Mouse (Mus musculus) liver, embryonic 13.5 days (tissue): ENCODE measurements around the gene Als2. TPM values are rescaled to one million over a fixed set of nuclear protein-coding genes. Genes with fewer than 3 reads are reported as not detected.

ENCODE experiments used
- ATAC-seq: fragments of 200-750 bp; cut with Nextera tagmentation; 2 replicates; pipeline ENCODE4 v1.8.0; 2017; ENCODE audit warnings: low read depth, mild to moderate bottlenecking, moderate number of reproducible peaks, moderate library complexity
- DNase-seq: peaks from one replicate; pipeline ENCODE4 v3.0.0; 2022
- H3K27ac ChIP-seq: fragments of 300-500 bp; sonication (generic); 2 replicates; pipeline ENCODE4 v1.5.1; 2015; ENCODE audit warnings: moderate library complexity, mild to moderate bottlenecking, inconsistent platforms
- H3K27me3 ChIP-seq: fragments of 300-500 bp; sonication (generic); 2 replicates; pipeline ENCODE4 v1.6.1; 2015; ENCODE audit warnings: mild to moderate bottlenecking, inconsistent platforms
- H3K36me3 ChIP-seq: fragments of 300-500 bp; sonication (generic); 2 replicates; pipeline ENCODE4 v1.6.1; 2015; ENCODE audit warnings: mild to moderate bottlenecking, inconsistent platforms
- H3K4me1 ChIP-seq: fragments of 300-500 bp; sonication (generic); replicated peaks from 2 replicates; pipeline ENCODE4 v1.6.1; 2015; ENCODE audit warnings: inconsistent platforms
- H3K4me2 ChIP-seq: fragments of 300-500 bp; sonication (generic); 2 replicates; pipeline ENCODE4 v1.6.1; 2015; ENCODE audit warnings: inconsistent platforms, mild to moderate bottlenecking, moderate library complexity
- H3K4me3 ChIP-seq: fragments of 300-500 bp; sonication (generic); replicated peaks from 2 replicates; pipeline ENCODE4 v1.5.1; 2015; ENCODE audit warnings: mild to moderate bottlenecking, inconsistent platforms
- H3K9ac ChIP-seq: fragments of 300-500 bp; sonication (generic); 2 replicates; pipeline ENCODE4 v1.6.1; 2015; ENCODE audit warnings: mild to moderate bottlenecking, inconsistent platforms
- H3K9me3 ChIP-seq: fragments of 300-500 bp; sonication (generic); replicated peaks from 2 replicates; pipeline ENCODE4 v1.6.1; 2016; ENCODE audit warnings: inconsistent platforms
- WGBS: fragments of 180-500 bp; shearing (Covaris S2); methylation state at CpG from one replicate; pipeline ENCODE4 v1.1.7; 2015; ENCODE audit not compliant: insufficient replicate concordance; 5-methylcytosine and 5-hydroxymethylcytosine counted together
- polyA plus RNA-seq: library from polyadenylated mRNA; unstranded; fragments of >200 nt; fragmentation: Nextera tagmentation; extraction: Ambion mirVana; gene quantifications from 2 replicates; pipeline ENCODE4 v1.2.1, GENCODE M21; 2015

Als2 gene
- polyA plus RNA-seq, 1 experiment from 2014 or later, result 4.5 TPM

GRCm38 (mm10) chr1:59180003-59180402 lies 57.0 kb downstream of the Als2 start:
- WGBS, result 57% methylated on average over 3 of the region's 3 CpGs
- Histone ChIP-seq H3K4me2 (no peak overlapping the region), H3K4me1 (peaks cover 18% of the 10 kb centered on the region), H3K27me3 (no peaks in the 10 kb centered on the region), H3K4me3 (no peak overlapping the region), H3K36me3 (peaks cover 47% of the 10 kb centered on the region), H3K9me3 (no peaks in the 10 kb centered on the region), H3K9ac (no peak overlapping the region), H3K27ac (no peak overlapping the region)
- DNase-seq (no peak), ATAC-seq (no peak)

- Histone ChIP-seq H3K4me3 (no peak overlapping the region), H3K27me3 (no peaks in the 10 kb centered on the region), H3K27ac (no peak overlapping the region), H3K4me2 (no peak overlapping the region), H3K9ac (no peak overlapping the region), H3K4me1 (peaks cover 17% of the 10 kb centered on the region), H3K9me3 (no peaks in the 10 kb centered on the region), H3K36me3 (peaks cover 44% of the 10 kb centered on the region)
- no peak for ATAC-seq
- no peak for DNase-seq
- 76% methylated on average over 10 of the region's 10 CpGs for WGBS
Observed at GRCm38 (mm10) chr1:59178401-59178800, 58.6 kb downstream of the Als2 start.

GRCm38 (mm10) chr1:59174514-59175373 lies 62.3 kb downstream of the Als2 start:
- 43% methylated on average over 10 of the region's 10 CpGs for WGBS
- peaks cover 36% of the 10 kb centered on the region for H3K4me1 ChIP-seq
- H3K9ac ChIP-seq, result no peak overlapping the region
- no peak overlapping the region for H3K4me3 ChIP-seq
- H3K9me3 ChIP-seq, result no peaks in the 10 kb centered on the region
- H3K36me3 ChIP-seq, result peaks cover 36% of the 10 kb centered on the region
- no peaks in the 10 kb centered on the region for H3K27me3 ChIP-seq
- H3K4me2 ChIP-seq, result no peak overlapping the region
- no peak for DNase-seq
- peak; percentile 76 for ATAC-seq
- H3K27ac ChIP-seq, result peak overlapping the region; percentile 64; the same call in 1 of the 2 replicates

- no peak for DNase-seq
- no peak overlapping the region for H3K4me3 ChIP-seq
- no peak overlapping the region; the same call in 1 of the 2 replicates for H3K27ac ChIP-seq
- no peak for ATAC-seq
- H3K9ac ChIP-seq, result no peak overlapping the region
- H3K27me3 ChIP-seq, result no peaks in the 10 kb centered on the region
- no peak overlapping the region for H3K4me2 ChIP-seq
- peaks cover 23% of the 10 kb centered on the region for H3K36me3 ChIP-seq
- no peaks in the 10 kb centered on the region for H3K9me3 ChIP-seq
- 25% methylated on average over 5 of the region's 5 CpGs for WGBS
- peaks cover 36% of the 10 kb centered on the region for H3K4me1 ChIP-seq
Observed at GRCm38 (mm10) chr1:59173023-59173422, 64.0 kb downstream of the Als2 start.

GRCm38 (mm10) chr1:59171875-59172274 lies 65.2 kb downstream of the Als2 start:
- peaks cover 36% of the 10 kb centered on the region for H3K4me1 ChIP-seq
- H3K27me3 ChIP-seq, result no peaks in the 10 kb centered on the region
- ATAC-seq (no peak), DNase-seq (no peak)
- WGBS, result 13% methylated on average over 5 of the region's 5 CpGs
- H3K4me3 ChIP-seq, result no peak overlapping the region
- H3K9ac ChIP-seq, result no peak overlapping the region
- H3K27ac ChIP-seq, result peak overlapping the region; percentile 69; the same call in 1 of the 2 replicates
- H3K9me3 ChIP-seq, result no peaks in the 10 kb centered on the region
- H3K4me2 ChIP-seq, result no peak overlapping the region
- peaks cover 25% of the 10 kb centered on the region for H3K36me3 ChIP-seq

- 66% methylated on average over 8 of the region's 8 CpGs for WGBS
- Histone ChIP-seq H3K27ac (no peak overlapping the region), H3K4me3 (no peak overlapping the region), H3K4me2 (no peak overlapping the region), H3K27me3 (no peaks in the 10 kb centered on the region), H3K4me1 (peaks cover 28% of the 10 kb centered on the region), H3K9ac (no peak overlapping the region), H3K36me3 (peaks cover 34% of the 10 kb centered on the region), H3K9me3 (no peaks in the 10 kb centered on the region)
- DNase-seq (no peak), ATAC-seq (no peak)
Observed at GRCm38 (mm10) chr1:59170290-59170689, 66.7 kb downstream of the Als2 start.

GRCm38 (mm10) chr1:59169586-59169985 lies 67.4 kb downstream of the Als2 start:
- no peak overlapping the region for H3K4me2 ChIP-seq
- no peak for ATAC-seq
- no peak for DNase-seq
- peaks cover 34% of the 10 kb centered on the region for H3K36me3 ChIP-seq
- H3K27me3 ChIP-seq, result no peaks in the 10 kb centered on the region
- no peak overlapping the region for H3K27ac ChIP-seq
- H3K4me1 ChIP-seq, result peaks cover 27% of the 10 kb centered on the region
- no peaks in the 10 kb centered on the region for H3K9me3 ChIP-seq
- no peak overlapping the region for H3K4me3 ChIP-seq
- 67% methylated on average over 6 of the region's 6 CpGs for WGBS
- no peak overlapping the region for H3K9ac ChIP-seq

- Histone ChIP-seq H3K27me3 (no peaks in the 10 kb centered on the region), H3K36me3 (peaks cover 38% of the 10 kb centered on the region)
Observed at GRCm38 (mm10) chr1:59168556-59168955, 68.5 kb downstream of the Als2 start.

GRCm38 (mm10) chr1:59167654-59168425 lies 69.2 kb downstream of the Als2 start:
- DNase-seq, result no peak
- Histone ChIP-seq H3K4me3 (no peak overlapping the region), H3K27ac (no peak overlapping the region), H3K27me3 (no peaks in the 10 kb centered on the region), H3K4me1 (peaks cover 19% of the 10 kb centered on the region), H3K4me2 (no peak overlapping the region), H3K9me3 (no peaks in the 10 kb centered on the region), H3K9ac (no peak overlapping the region), H3K36me3 (peaks cover 45% of the 10 kb centered on the region)
- 68% methylated on average over 4 of the region's 4 CpGs for WGBS
- no peak for ATAC-seq

More at GRCm38 (mm10) chr1:59168556-59168955, 68.5 kb downstream of the Als2 start:
- H3K9ac ChIP-seq, result no peak overlapping the region
- no peak overlapping the region for H3K4me2 ChIP-seq
- H3K4me3 ChIP-seq, result no peak overlapping the region
- H3K27ac ChIP-seq, result no peak overlapping the region
- no peak for ATAC-seq
- WGBS, result 70% methylated on average over 2 of the region's 2 CpGs
- no peaks in the 10 kb centered on the region for H3K9me3 ChIP-seq
- no peak for DNase-seq
- peaks cover 26% of the 10 kb centered on the region for H3K4me1 ChIP-seq

- no peak for DNase-seq
- H3K9me3 ChIP-seq, result no peaks in the 10 kb centered on the region
- H3K27me3 ChIP-seq, result no peaks in the 10 kb centered on the region
- no peak overlapping the region for H3K4me2 ChIP-seq
- H3K9ac ChIP-seq, result no peak overlapping the region
- no peak overlapping the region for H3K4me3 ChIP-seq
- 87% methylated on average over 9 of the region's 9 CpGs for WGBS
- H3K27ac ChIP-seq, result no peak overlapping the region
- H3K36me3 ChIP-seq, result peaks cover 49% of the 10 kb centered on the region
- H3K4me1 ChIP-seq, result 0 out of 2 replicates have a peak, but pooled peaks cover 6% of the 10 kb centered on the region
- no peak for ATAC-seq
Observed at GRCm38 (mm10) chr1:59166232-59166905, 70.7 kb downstream of the Als2 start.

- no peak for ATAC-seq
- WGBS, result 76% methylated on average over 5 of the region's 5 CpGs
- no peak overlapping the region for H3K27ac ChIP-seq
Observed at GRCm38 (mm10) chr1:59163918-59164317, 73.1 kb downstream of the Als2 start.

More at GRCm38 (mm10) chr1:59163918-59164317, 73.1 kb downstream of the Als2 start:
- peaks cover 43% of the 10 kb centered on the region for H3K36me3 ChIP-seq
- no peak for DNase-seq
- H3K9me3 ChIP-seq, result no peaks in the 10 kb centered on the region
- H3K4me3 ChIP-seq, result no peak overlapping the region
- H3K27me3 ChIP-seq, result no peaks in the 10 kb centered on the region
- no peak overlapping the region for H3K4me2 ChIP-seq
- no peaks in the 10 kb centered on the region for H3K4me1 ChIP-seq
- no peak overlapping the region for H3K9ac ChIP-seq
